Mouse (Mus musculus) lung, postnatal 0 days (tissue): ENCODE data around the gene Rgs9bp.

ENCODE experiments used
- CTCF ChIP-seq: IDR thresholded peaks from 2 replicates; pipeline ENCODE4 v1.5.1; 2016; ENCODE audit warnings: antibody characterized with exemption, mild to moderate bottlenecking
- EP300 ChIP-seq: IDR thresholded peaks from 2 replicates; pipeline ENCODE4 v1.6.1; 2016; ENCODE audit warnings: antibody characterized with exemption, mild to moderate bottlenecking, control low read depth

GRCm38 (mm10) chr7:35535750-35536512 lies 49.5 kb downstream of the Rgs9bp start:
- no peak for TF ChIP-seq CTCF
- TF ChIP-seq EP300, result no peak
